8 mouse cellular contexts compared by ENCODE assay signal in the genomic region with DNA sequence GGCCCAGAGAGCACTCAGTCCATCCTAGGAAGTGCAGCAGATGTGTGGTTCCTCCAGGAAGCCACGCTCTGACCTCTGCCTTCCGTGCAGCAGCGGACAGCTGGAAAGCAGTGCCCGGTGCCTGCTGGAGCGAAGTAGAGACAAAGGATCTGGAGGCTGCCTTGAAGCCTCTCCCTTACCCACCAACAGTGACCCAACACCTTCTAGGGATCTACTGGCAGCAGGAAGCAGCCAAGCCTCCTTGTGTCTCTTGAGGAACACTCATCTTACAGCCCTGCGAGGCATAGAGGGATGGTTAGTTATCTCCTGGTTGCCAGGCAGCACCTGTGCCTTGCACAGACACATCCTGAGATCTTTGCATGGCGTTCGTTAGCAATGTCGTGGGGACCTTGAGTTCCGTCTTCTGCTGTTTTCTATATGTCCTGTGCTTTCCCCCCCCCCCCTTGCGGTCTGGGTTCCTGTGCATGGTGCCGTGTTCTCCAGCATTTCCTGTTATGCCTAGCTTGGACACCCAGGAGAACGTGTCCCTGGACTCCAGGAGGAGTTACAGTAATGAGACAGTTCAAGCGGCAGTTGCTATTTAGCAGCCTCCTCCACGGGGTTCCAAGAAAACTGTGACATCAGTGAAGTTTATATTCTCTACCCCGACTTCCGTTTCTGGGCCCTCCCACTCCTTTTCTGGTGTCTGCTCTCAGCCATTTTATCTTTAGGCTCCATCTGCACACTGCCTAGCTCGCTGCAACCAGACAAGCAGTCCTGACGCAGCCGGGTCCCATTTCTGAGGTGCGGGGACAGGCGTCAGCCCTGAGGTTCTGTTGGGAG.
DNase-seq lines count a peak whose midpoint lies in the region; ATAC-seq and TF ChIP-seq lines count a peak whose summit lies in the region.

No protein-coding gene starts in this region.

- peak; percentile 46 for DNase-seq in adrenal gland, postnatal 14 days
- no peak for DNase-seq in adrenal gland, postnatal 4 days (ENCODE audit: low spot score in 2 of 2)
- DNase-seq in c-Kit-positive CD71-negative TER-119-negative erythroid progenitor cells, embryonic 14.5 days (ENCODE audit: low read depth): peak; percentile 67
- DNase-seq in layer of hippocampus, adult 8-10 months (ENCODE audit: low spot score in 2 of 2): peak; percentile 67 to 75
- DNase-seq in lung, postnatal 0 days (ENCODE audit: low spot score): peak; percentile 76
- peak; percentile 28 to 52 for DNase-seq in spleen, adult 2 months (ENCODE audit: low read depth in 1 of 2, low spot score in 2 of 2)
- no peak for DNase-seq in cerebellum, adult 18-20 months

- no peaks in the 10 kb centered on the region for H3K27me3 ChIP-seq in heart, embryonic 16.5 days (ENCODE audit: control insufficient read depth, insufficient read depth, low read length)
- no peaks in the 10 kb centered on the region for H3K27me3 ChIP-seq in lung, postnatal 0 days (replicated peaks; ENCODE audit: insufficient read depth, low read length)
- H3K27me3 ChIP-seq in spleen, adult 2 months (ENCODE audit: control insufficient read depth, insufficient read depth, low read length): no peaks in the 10 kb centered on the region

- ATAC-seq in heart, embryonic 16.5 days (replicated peaks; ENCODE audit: extremely low read depth, insufficient read depth, low FRiP score): peak; percentile 11; the same call in 1 of the 2 replicates
- ATAC-seq in lung, postnatal 0 days: peak; percentile 79

- peak; percentile 54 for TF ChIP-seq POLR2A in spleen, adult 2 months (IDR thresholded peaks at IDR 0.05; ENCODE audit: low read depth, low read length)

- WGBS in heart, embryonic 16.5 days: 34% methylated on average over 22 of the region's 22 CpGs
- WGBS in lung, postnatal 0 days: 41% methylated on average over 22 of the region's 22 CpGs
- WGBS in spleen, adult 2 months: 4% methylated on average over 22 of the region's 22 CpGs

- no peaks in the 10 kb centered on the region for H3K36me3 ChIP-seq in heart, embryonic 16.5 days (ENCODE audit: control insufficient read depth, insufficient read depth)
- no peaks in the 10 kb centered on the region for H3K36me3 ChIP-seq in lung, postnatal 0 days (ENCODE audit: insufficient read depth, low read length)
- no peaks in the 10 kb centered on the region for H3K36me3 ChIP-seq in spleen, adult 2 months (ENCODE audit: control insufficient read depth, insufficient read depth, low read length)

- peaks cover 48% of the 10 kb centered on the region for H3K4me1 ChIP-seq in heart, embryonic 16.5 days (ENCODE audit: control insufficient read depth, insufficient read depth, low read length)
- peaks cover 7% of the 10 kb centered on the region for H3K4me1 ChIP-seq in lung, postnatal 0 days (ENCODE audit: insufficient read depth, low read depth, low read length)
- no peaks in the 10 kb centered on the region; the same call in 1 of the 2 replicates for H3K4me1 ChIP-seq in spleen, adult 2 months (ENCODE audit: control insufficient read depth, insufficient read depth, insufficient read length)

- no peaks in the 10 kb centered on the region for H3K9me3 ChIP-seq in heart, embryonic 16.5 days (replicated peaks; ENCODE audit: control insufficient read depth, low read length)
- H3K9me3 ChIP-seq in lung, postnatal 0 days (ENCODE audit: low read length): no peaks in the 10 kb centered on the region

- H3K9ac ChIP-seq in heart, embryonic 16.5 days (ENCODE audit: low read length): peak overlapping the region; percentile 65
- H3K9ac ChIP-seq in lung, postnatal 0 days (replicated peaks; ENCODE audit: low read depth): no peak overlapping the region

- TF ChIP-seq CTCF in lung, postnatal 0 days (IDR thresholded peaks at IDR 0.05): no peak
- no peak for TF ChIP-seq CTCF in spleen, adult 2 months (IDR thresholded peaks at IDR 0.05; ENCODE audit: extremely low read depth, insufficient read depth, insufficient read length, insufficient replicate concordance)

- H3K4me3 ChIP-seq in heart, embryonic 16.5 days (ENCODE audit: low read length): peak overlapping the region; percentile 25
- H3K4me3 ChIP-seq in lung, postnatal 0 days (ENCODE audit: low read depth, low read length): peak overlapping the region; percentile 14; the same call in 1 of the 2 replicates
- H3K4me3 ChIP-seq in spleen, adult 2 months (ENCODE audit: extremely low read depth, insufficient read depth, insufficient read length): peak overlapping the region; percentile 56

- peak overlapping the region; percentile 97 for H3K27ac ChIP-seq in heart, embryonic 16.5 days (ENCODE audit: low read length)
- peak overlapping the region; percentile 82 for H3K27ac ChIP-seq in lung, postnatal 0 days (ENCODE audit: low read length)
- peak overlapping the region; percentile 85 for H3K27ac ChIP-seq in spleen, adult 2 months (ENCODE audit: insufficient read depth, low read length)

- TF ChIP-seq EP300 in lung, postnatal 0 days (IDR thresholded peaks at IDR 0.05): peak; percentile 81

- peak overlapping the region; percentile 59 for H3K4me2 ChIP-seq in heart, embryonic 16.5 days (ENCODE audit: low read depth, low read length)
- peak overlapping the region; percentile 43 for H3K4me2 ChIP-seq in lung, postnatal 0 days (replicated peaks; ENCODE audit: low read depth, low read length)

Comparison
In these comparisons a context has a peak if more than half of its experiments do, and no peak if none do; other contexts are left out.
1. DNase-seq: peak in adrenal gland, postnatal 14 days (single experiment), c-Kit-positive CD71-negative TER-119-negative erythroid progenitor cells, embryonic 14.5 days (single experiment), layer of hippocampus, adult 8-10 months (2 of 2), lung, postnatal 0 days (single experiment) and spleen, adult 2 months (2 of 2); none in adrenal gland, postnatal 4 days (0 of 2) and cerebellum, adult 18-20 months (0 of 2).
2. Peak in every context shown above with its lines, with median percentiles within 50 percentile points of each other: H3K27ac ChIP-seq and H3K4me3 ChIP-seq.